Mouse (Mus musculus) lung, postnatal 0 days (tissue): Measurements from ENCODE around the gene Msi1. TPM values are rescaled to one million over a fixed set of nuclear protein-coding genes. Genes with fewer than 3 reads are reported as not detected.

Experiments used
- ATAC-seq: fragments of 200-750 bp; cut with Nextera tagmentation; 2 replicates; pipeline ENCODE4 v1.8.0; 2017; ENCODE audit warnings: moderate library complexity
- DNase-seq: peaks from one replicate; pipeline ENCODE4 v3.0.0-alpha.2; 2016; ENCODE audit warnings: low spot score
- H3K27ac ChIP-seq: fragments of 300-500 bp; sonication (generic); 2 replicates; pipeline ENCODE4 v1.5.1; 2014; ENCODE audit warnings: antibody characterized with exemption, mild to moderate bottlenecking, low read length, mixed read lengths
- H3K27me3 ChIP-seq: fragments of 300-500 bp; sonication (generic); replicated peaks from 2 replicates; pipeline ENCODE4 v1.6.1; 2014; ENCODE audit warnings: low read length, mixed read lengths; ENCODE audit not compliant: insufficient read depth
- H3K36me3 ChIP-seq: fragments of 300-500 bp; sonication (generic); 2 replicates; pipeline ENCODE4 v1.6.1; 2014; ENCODE audit warnings: low read length, mixed read lengths; ENCODE audit not compliant: insufficient read depth
- H3K4me1 ChIP-seq: fragments of 300-500 bp; sonication (generic); 2 replicates; pipeline ENCODE4 v1.6.1; 2014; ENCODE audit warnings: antibody characterized with exemption, low read depth, low read length, mixed read lengths; ENCODE audit not compliant: insufficient read depth
- H3K4me2 ChIP-seq: fragments of 300-500 bp; sonication (generic); replicated peaks from 2 replicates; pipeline ENCODE4 v1.6.1; 2014; ENCODE audit warnings: low read depth, mild to moderate bottlenecking, low read length, moderate library complexity, mixed read lengths
- H3K4me3 ChIP-seq: fragments of 300-500 bp; sonication (generic); 2 replicates; pipeline ENCODE4 v1.5.1; 2014; ENCODE audit warnings: low read depth, low read length
- H3K9ac ChIP-seq: fragments of 300-500 bp; sonication (generic); replicated peaks from 2 replicates; pipeline ENCODE4 v1.6.1; 2014; ENCODE audit warnings: low read depth, mild to moderate bottlenecking
- H3K9me3 ChIP-seq: fragments of 300-500 bp; sonication (generic); 2 replicates; pipeline ENCODE4 v1.6.1; 2016; ENCODE audit warnings: low read length, mixed read lengths
- CTCF ChIP-seq: IDR thresholded peaks from 2 replicates; pipeline ENCODE4 v1.5.1; 2016; ENCODE audit warnings: antibody characterized with exemption, mild to moderate bottlenecking
- EP300 ChIP-seq: IDR thresholded peaks from 2 replicates; pipeline ENCODE4 v1.6.1; 2016; ENCODE audit warnings: antibody characterized with exemption, mild to moderate bottlenecking, control low read depth
- WGBS: fragments of 180-500 bp; shearing (Covaris S2); extraction: QIAGEN DNeasy Blood & Tissue Kit; methylation state at CpG from one replicate; pipeline ENCODE4 v1.1.7; 2014; 5-methylcytosine and 5-hydroxymethylcytosine counted together
- polyA plus RNA-seq: library from polyadenylated mRNA; unstranded; fragments of >200 nt; fragmentation: Nextera tagmentation; extraction: Ambion mirVana; gene quantifications from 2 replicates; pipeline ENCODE4 v1.2.1, GENCODE M21; 2015

The Msi1 gene
- polyA plus RNA-seq, 1 experiment from 2014 or later = 1.2 TPM

DNA sequence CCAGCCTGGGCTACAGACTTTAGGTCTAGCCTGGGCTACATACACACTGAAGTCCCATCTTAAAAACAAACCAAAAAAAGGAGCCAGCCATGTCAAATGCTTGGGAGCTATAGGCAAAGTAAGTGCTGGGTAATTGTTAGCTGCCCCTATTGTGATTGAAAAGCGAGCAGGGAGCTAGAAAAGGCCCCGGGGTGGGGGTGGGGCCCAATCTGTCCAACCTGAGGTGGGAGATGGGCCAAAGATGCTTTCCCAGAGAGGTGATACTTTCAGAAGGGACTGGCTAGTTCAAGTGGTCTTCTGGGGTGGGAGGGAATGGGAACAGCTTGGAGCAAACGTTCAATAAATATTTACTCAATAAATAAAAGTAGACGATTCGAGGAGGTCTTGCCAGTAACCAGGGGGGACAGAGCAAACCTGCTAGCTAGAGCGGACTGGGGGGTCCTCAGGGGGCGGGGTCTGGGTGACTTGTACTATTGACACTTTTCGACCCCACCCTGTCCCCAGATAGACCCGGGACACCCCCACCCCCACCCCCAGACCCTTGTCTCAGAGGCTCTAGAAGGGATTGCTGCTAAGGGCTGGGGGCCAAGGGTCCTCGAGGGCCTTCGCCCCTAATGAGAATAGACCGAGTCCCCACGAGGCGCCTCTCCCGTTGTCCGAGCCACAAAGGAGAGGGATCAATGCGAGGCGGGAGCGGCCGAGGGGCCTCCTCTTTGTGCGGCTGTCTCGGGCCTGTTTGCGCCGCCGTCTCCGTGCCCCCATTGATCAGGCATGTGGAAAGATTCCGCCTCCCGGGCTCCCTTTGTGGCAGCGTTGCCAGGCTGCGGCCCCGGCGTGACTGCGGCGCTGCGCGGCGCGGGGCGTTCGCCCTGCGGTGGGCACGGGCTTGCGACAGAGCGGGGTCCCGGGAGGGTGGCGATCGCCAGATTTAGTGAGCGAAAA lies 31.3 kb upstream of the Msi1 start:
- H3K9me3 ChIP-seq = no peaks in the 10 kb centered on the region
- no peak overlapping the region; the same call in 1 of the 2 replicates for H3K9ac ChIP-seq
- no peak overlapping the region for H3K27ac ChIP-seq
- no peaks in the 10 kb centered on the region for H3K27me3 ChIP-seq
- no peak for DNase-seq
- 6% methylated on average over 48 of the region's 48 CpGs for whole genome bisulfite sequencing
- peaks cover 4% of the 10 kb centered on the region; the same call in 1 of the 2 replicates for H3K4me1 ChIP-seq
- no peaks in the 10 kb centered on the region for H3K36me3 ChIP-seq
- no peak for ATAC-seq
- H3K4me2 ChIP-seq = peak overlapping the region; percentile 62
- H3K4me3 ChIP-seq = peak overlapping the region; percentile 19; the same call in 1 of the 2 replicates
- TF ChIP-seq EP300 = no peak
- no peak for TF ChIP-seq CTCF

DNA sequence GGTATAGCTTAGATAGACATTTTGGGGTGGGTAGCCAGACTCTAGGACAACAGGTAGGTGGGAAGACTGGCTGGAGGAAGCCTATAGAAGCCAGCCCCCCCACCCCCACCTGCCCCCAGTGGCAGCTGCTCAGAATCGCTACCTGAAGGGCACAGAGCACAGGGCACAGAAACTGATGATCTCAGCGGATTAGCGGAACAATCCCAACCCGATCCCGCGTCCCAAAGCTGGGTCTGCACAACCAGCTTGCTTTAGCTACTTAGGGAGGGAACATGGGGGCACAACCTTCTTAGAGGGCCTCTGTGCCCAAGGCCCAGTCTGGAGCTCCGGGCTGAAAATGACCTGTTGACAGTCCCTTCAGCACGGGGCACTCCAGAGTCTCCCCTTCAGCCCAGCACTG lies 27.3 kb upstream of the Msi1 start:
- DNase-seq (no peak), ATAC-seq (no peak)
- Histone ChIP-seq H3K9ac (no peak overlapping the region), H3K4me2 (no peak overlapping the region), H3K27me3 (no peaks in the 10 kb centered on the region), H3K4me1 (peaks cover 4% of the 10 kb centered on the region; the same call in 1 of the 2 replicates), H3K27ac (no peak overlapping the region), H3K9me3 (no peaks in the 10 kb centered on the region), H3K4me3 (no peak overlapping the region), H3K36me3 (no peaks in the 10 kb centered on the region)
- no peak for TF ChIP-seq EP300
- TF ChIP-seq CTCF = no peak
- WGBS = 88% methylated on average over 8 of the region's 8 CpGs

GRCm38 (mm10) chr5:115403436-115404140 lies 25.8 kb upstream of the Msi1 start:
- Histone ChIP-seq H3K9me3 (no peaks in the 10 kb centered on the region), H3K27me3 (no peaks in the 10 kb centered on the region), H3K27ac (no peak overlapping the region), H3K9ac (no peak overlapping the region), H3K36me3 (no peaks in the 10 kb centered on the region), H3K4me3 (no peak overlapping the region; the same call in 1 of the 2 replicates), H3K4me2 (peak overlapping the region; percentile 41), H3K4me1 (no peaks in the 10 kb centered on the region)
- 29% methylated on average over 17 of the region's 17 CpGs for WGBS
- TF ChIP-seq EP300 (no peak), CTCF (no peak)
- ATAC-seq (no peak), DNase-seq (no peak)

- Histone ChIP-seq H3K27me3 (no peaks in the 10 kb centered on the region), H3K4me2 (peak overlapping the region; percentile 41), H3K9me3 (no peaks in the 10 kb centered on the region), H3K27ac (no peak overlapping the region), H3K36me3 (no peaks in the 10 kb centered on the region), H3K9ac (no peak overlapping the region), H3K4me3 (peak overlapping the region; percentile 8; the same call in 1 of the 2 replicates), H3K4me1 (no peaks in the 10 kb centered on the region)
- ATAC-seq (no peak), DNase-seq (no peak)
- TF ChIP-seq EP300 (no peak), CTCF (no peak)
- 3% methylated on average over 17 of the region's 18 CpGs for WGBS
Observed at GRCm38 (mm10) chr5:115404241-115404794, 25.1 kb upstream of the Msi1 start.

GRCm38 (mm10) chr5:115405205-115405604 lies 24.2 kb upstream of the Msi1 start:
- Histone ChIP-seq H3K27me3 (no peaks in the 10 kb centered on the region), H3K36me3 (no peaks in the 10 kb centered on the region), H3K27ac (no peak overlapping the region), H3K9ac (no peak overlapping the region), H3K9me3 (no peaks in the 10 kb centered on the region), H3K4me3 (no peak overlapping the region), H3K4me1 (no peaks in the 10 kb centered on the region), H3K4me2 (no peak overlapping the region)
- DNase-seq (no peak), ATAC-seq (no peak)
- no peak for TF ChIP-seq CTCF
- TF ChIP-seq EP300 = no peak
- 59% methylated on average over 8 of the region's 8 CpGs for WGBS

- WGBS = 28% methylated on average over 9 of the region's 9 CpGs
- no peak overlapping the region for H3K9ac ChIP-seq
- H3K4me3 ChIP-seq = no peak overlapping the region
- no peak overlapping the region for H3K27ac ChIP-seq
- ATAC-seq = peak; percentile 57
- H3K36me3 ChIP-seq = no peaks in the 10 kb centered on the region
- no peak overlapping the region for H3K4me2 ChIP-seq
- no peak for DNase-seq
- H3K9me3 ChIP-seq = no peaks in the 10 kb centered on the region
- H3K4me1 ChIP-seq = no peaks in the 10 kb centered on the region
- TF ChIP-seq EP300 (no peak), CTCF (no peak)
- no peaks in the 10 kb centered on the region for H3K27me3 ChIP-seq
Observed at GRCm38 (mm10) chr5:115408110-115408509, 21.3 kb upstream of the Msi1 start.
